Mouse (Mus musculus): ENCODE data around the gene Tm4sf5. TPM values are rescaled to one million over a fixed set of nuclear protein-coding genes. Genes with fewer than 3 reads are reported as not detected.
"Not testable (repeated sequence)": the region's sequence is repeated elsewhere in the genome, so short reads cannot be mapped to it uniquely, and the experiment has no call there.

Tm4sf5 gene
- polyA plus RNA-seq, 1 experiment: 1.2 TPM

DNA sequence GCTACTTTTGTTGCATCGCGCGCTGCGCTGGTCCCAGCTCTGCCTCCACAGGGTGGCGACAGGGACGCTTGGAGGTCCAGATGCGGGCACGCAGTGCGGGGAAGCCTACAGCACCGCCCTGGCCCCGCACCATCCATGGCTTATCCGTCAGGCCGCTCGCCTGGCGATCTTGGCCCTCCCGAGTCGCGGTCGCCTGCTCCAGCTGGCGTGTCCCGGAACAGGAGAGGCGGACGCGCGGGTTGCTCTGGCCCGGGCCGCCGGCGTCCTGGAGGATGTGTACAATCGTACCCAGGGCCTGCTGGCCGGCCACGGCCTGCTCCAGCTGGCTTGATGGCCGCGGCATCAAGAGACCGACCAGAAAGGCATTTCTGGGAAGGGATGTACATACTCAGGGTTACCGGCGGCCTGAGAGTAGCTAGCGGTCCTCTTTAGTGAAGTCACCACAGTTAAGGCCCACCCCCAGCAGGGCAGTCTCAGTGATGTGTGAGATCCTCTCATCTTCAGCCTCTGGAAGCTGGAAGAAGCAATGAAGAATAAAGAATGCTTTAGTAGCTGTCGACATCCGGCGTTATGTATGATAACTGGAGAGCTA, 15.2 kb downstream of the Tm4sf5 start:
- TF ChIP-seq POLR2A (IDR thresholded peaks at IDR 0.05; ENCODE audit: control insufficient read depth, low read depth, low read length) (no peak), CTCF (IDR thresholded peaks at IDR 0.05; ENCODE audit: control insufficient read depth, insufficient read depth, insufficient replicate concordance, low read depth, low read length) (no peak)
- Histone ChIP-seq H3K4me3 (ENCODE audit: control insufficient read depth, low read depth, low read length) (peak overlapping the region; percentile 62), H3K27me3 (ENCODE audit: control insufficient read depth, insufficient read depth, low read length) (no peaks in the 10 kb centered on the region), H3K27ac (ENCODE audit: control insufficient read depth, insufficient read depth, low read depth, low read length) (no peak overlapping the region), H3K4me1 (ENCODE audit: control insufficient read depth, insufficient read depth, low read length) (peaks cover 10% of the 10 kb centered on the region), H3K36me3 (ENCODE audit: control insufficient read depth, insufficient read depth, low read length) (no peaks in the 10 kb centered on the region)

DNA sequence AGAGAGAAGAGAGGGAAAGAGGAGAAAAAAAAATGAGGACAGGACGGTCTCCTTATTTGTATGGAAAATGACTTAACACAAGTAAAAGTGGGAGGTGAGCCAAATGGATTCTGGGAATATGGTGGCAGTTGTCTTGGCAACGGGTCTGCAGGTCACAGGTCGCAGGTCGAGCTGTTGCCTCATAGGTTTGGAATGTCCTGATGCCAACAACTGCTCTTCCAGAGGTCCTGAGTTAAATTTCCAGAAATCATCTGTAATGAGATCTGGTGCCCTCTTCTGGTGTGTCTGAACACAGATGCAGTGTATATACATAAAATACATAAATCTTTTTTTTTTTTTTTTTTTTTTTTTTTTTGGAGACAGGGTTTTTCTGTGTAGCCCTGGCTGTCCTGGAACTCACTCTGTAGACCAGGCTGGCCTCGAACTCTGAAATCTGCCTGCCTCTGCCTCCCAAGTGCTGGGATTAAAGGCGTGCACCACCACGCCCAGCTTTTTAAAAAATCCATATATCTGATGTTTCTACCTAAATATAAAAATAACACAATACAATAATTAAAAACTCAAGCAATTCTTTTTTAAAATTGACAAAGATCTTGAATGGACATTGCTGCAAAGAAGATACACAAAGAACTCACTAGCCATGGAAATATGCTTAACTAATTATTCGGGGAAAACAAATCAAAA, 18.4 kb downstream of the Tm4sf5 start:
- H3K4me1 ChIP-seq (ENCODE audit: control insufficient read depth, insufficient read depth, low read length): peaks cover 10% of the 10 kb centered on the region
- H3K36me3 ChIP-seq (ENCODE audit: control insufficient read depth, insufficient read depth, low read length); H3K4me3 ChIP-seq (ENCODE audit: control insufficient read depth, low read depth, low read length): not testable (repeated sequence)

DNA sequence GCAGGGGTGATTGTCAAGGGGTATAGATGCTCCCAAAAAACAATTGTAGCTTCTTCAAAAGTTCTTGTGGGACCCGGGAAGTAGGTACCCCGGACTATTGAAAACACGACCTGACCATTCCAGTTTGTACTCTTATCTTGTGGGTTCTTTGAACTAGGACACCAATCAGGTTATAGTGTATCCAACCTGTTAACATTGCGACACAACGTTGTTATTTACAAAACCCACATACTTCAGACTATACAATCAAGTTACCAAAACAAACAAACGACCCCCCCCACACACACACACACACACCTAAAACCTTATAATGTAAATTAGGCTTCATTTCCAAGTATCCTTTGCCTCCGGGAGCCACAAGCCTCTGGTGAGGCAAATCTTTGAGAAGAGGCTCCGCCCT, 19.7 kb downstream of the Tm4sf5 start:
- no peak for TF ChIP-seq CTCF (IDR thresholded peaks at IDR 0.05; ENCODE audit: control insufficient read depth, insufficient read depth, insufficient replicate concordance, low read depth, low read length)
- TF ChIP-seq POLR2A (IDR thresholded peaks at IDR 0.05; ENCODE audit: control insufficient read depth, low read depth, low read length): no peak
- H3K36me3 ChIP-seq (ENCODE audit: control insufficient read depth, insufficient read depth, low read length): no peaks in the 10 kb centered on the region
- no peak overlapping the region for H3K27ac ChIP-seq (ENCODE audit: control insufficient read depth, insufficient read depth, low read depth, low read length)
- peak overlapping the region; percentile 91 for H3K4me3 ChIP-seq (ENCODE audit: control insufficient read depth, low read depth, low read length)
- no peaks in the 10 kb centered on the region for H3K27me3 ChIP-seq (ENCODE audit: control insufficient read depth, insufficient read depth, low read length)
- H3K4me1 ChIP-seq (ENCODE audit: control insufficient read depth, insufficient read depth, low read length): peaks cover 9% of the 10 kb centered on the region

More for the DNA sequence above, 18.4 kb downstream of the Tm4sf5 start:
- not testable (repeated sequence) for H3K27me3 ChIP-seq (ENCODE audit: control insufficient read depth, insufficient read depth, low read length); H3K27ac ChIP-seq (ENCODE audit: control insufficient read depth, insufficient read depth, low read depth, low read length)

DNA sequence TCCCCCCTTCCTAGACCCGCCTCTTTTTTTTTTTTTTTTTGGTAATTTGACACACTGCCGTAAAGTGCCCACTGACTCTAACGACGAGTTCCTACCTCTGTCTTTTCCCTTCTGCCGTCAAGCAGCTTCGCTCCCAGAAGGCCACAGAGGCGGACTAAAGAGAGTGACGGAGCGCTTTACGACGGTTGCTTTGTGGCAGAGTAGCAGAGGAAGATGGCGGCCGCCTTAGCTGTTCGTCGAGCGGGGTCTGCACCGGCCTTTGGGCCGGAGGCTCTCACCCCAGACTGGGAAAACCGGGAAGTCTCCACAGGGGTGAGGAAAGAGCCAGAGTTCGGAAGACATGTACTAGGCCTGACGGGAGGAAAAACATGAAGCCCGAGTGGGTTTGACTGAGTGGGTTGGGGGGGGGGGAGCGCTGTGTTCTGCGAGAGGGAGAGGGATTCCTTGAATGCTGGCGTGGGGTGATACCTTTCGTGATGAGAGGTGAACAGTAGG, 20.2 kb downstream of the Tm4sf5 start, which contains the start of gene Psmb6:
Gene Psmb6, plus strand, starts transcription at position 184 of the 495 bp plus-strand sequence.
- Histone ChIP-seq H3K4me1 (ENCODE audit: control insufficient read depth, insufficient read depth, low read length) (peaks cover 7% of the 10 kb centered on the region), H3K27ac (ENCODE audit: control insufficient read depth, insufficient read depth, low read depth, low read length) (peak within 1 kb of the TSS; percentile 68; the same call in 1 of the 2 replicates), H3K36me3 (ENCODE audit: control insufficient read depth, insufficient read depth, low read length) (no peaks in the 10 kb centered on the region), H3K27me3 (ENCODE audit: control insufficient read depth, insufficient read depth, low read length) (no peaks in the 10 kb centered on the region), H3K4me3 (ENCODE audit: control insufficient read depth, low read depth, low read length) (peak within 1 kb of the TSS; percentile 91)
- TF ChIP-seq CTCF (IDR thresholded peaks at IDR 0.05; ENCODE audit: control insufficient read depth, insufficient read depth, insufficient replicate concordance, low read depth, low read length) (no peak), POLR2A (IDR thresholded peaks at IDR 0.05; ENCODE audit: control insufficient read depth, low read depth, low read length) (peak; percentile 86)

DNA sequence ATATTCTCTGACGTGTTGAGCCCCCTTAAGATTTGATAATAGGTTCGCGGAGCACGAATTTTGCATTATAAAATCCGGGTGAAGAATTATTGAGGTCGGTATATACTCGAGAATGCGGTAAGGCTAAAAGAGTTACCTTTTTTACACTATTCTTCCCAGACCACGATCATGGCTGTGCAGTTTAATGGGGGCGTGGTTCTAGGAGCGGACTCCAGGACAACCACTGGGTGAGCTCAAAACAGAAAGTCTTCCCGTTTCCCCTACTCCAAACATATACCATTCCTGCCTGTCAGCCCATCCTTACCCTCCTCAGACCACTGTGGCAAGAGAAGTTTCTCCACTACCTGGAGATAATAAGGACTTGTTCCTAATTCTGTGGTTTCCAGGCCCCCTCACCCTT, 20.7 kb downstream of the Tm4sf5 start:
- H3K4me1 ChIP-seq (ENCODE audit: control insufficient read depth, insufficient read depth, low read length): 0 out of 2 replicates have a peak, but pooled peaks cover 2% of the 10 kb centered on the region
- no peak overlapping the region for H3K27ac ChIP-seq (ENCODE audit: control insufficient read depth, insufficient read depth, low read depth, low read length)
- no peak for TF ChIP-seq CTCF (IDR thresholded peaks at IDR 0.05; ENCODE audit: control insufficient read depth, insufficient read depth, insufficient replicate concordance, low read depth, low read length)
- TF ChIP-seq POLR2A (IDR thresholded peaks at IDR 0.05; ENCODE audit: control insufficient read depth, low read depth, low read length): no peak
- H3K27me3 ChIP-seq (ENCODE audit: control insufficient read depth, insufficient read depth, low read length): no peaks in the 10 kb centered on the region
- no peaks in the 10 kb centered on the region for H3K36me3 ChIP-seq (ENCODE audit: control insufficient read depth, insufficient read depth, low read length)
- H3K4me3 ChIP-seq (ENCODE audit: control insufficient read depth, low read depth, low read length): peak overlapping the region; percentile 91

DNA sequence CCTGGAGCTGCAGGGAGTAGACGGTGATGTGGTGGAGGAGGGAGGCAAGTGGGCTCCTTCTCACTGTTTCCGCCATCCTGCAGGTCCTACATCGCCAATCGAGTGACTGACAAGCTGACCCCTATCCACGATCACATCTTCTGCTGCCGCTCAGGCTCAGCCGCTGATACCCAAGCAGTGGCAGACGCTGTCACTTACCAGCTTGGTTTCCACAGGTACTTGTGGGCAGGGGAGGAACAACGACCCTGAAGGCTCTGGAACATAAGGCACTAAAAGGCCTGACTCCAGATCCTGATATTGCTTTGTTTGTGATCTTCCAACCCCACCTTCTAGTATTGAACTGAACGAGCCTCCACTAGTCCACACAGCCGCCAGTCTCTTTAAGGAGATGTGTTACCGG, 21.2 kb downstream of the Tm4sf5 start:
- H3K4me3 ChIP-seq (ENCODE audit: control insufficient read depth, low read depth, low read length): peak overlapping the region; percentile 91
- no peaks in the 10 kb centered on the region for H3K36me3 ChIP-seq (ENCODE audit: control insufficient read depth, insufficient read depth, low read length)
- H3K27ac ChIP-seq (ENCODE audit: control insufficient read depth, insufficient read depth, low read depth, low read length): no peak overlapping the region
- TF ChIP-seq POLR2A (IDR thresholded peaks at IDR 0.05; ENCODE audit: control insufficient read depth, low read depth, low read length) (no peak), CTCF (IDR thresholded peaks at IDR 0.05; ENCODE audit: control insufficient read depth, insufficient read depth, insufficient replicate concordance, low read depth, low read length) (no peak)
- H3K4me1 ChIP-seq (ENCODE audit: control insufficient read depth, insufficient read depth, low read length): 0 out of 2 replicates have a peak, but pooled peaks cover 2% of the 10 kb centered on the region
- no peaks in the 10 kb centered on the region for H3K27me3 ChIP-seq (ENCODE audit: control insufficient read depth, insufficient read depth, low read length)

DNA sequence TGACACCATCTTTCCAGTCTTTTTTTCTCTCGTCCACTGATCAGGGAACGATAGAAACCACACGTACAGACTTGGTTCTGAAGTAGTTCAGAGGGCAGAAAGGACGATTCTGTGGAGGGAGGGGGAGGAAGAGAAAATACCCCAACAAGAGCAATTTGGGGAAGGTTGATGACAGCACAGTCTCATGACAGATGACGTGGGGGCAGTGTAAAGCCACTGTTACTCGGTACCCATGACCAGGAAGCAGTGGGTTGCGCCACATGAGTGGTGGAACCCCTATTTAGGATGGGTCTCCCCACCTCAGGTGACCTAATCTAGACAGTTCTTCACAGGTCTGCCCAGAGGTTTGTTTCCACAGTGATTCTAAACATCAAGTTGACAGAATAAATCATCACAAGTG, 23.6 kb downstream of the Tm4sf5 start:
- no peaks in the 10 kb centered on the region for H3K4me1 ChIP-seq (ENCODE audit: control insufficient read depth, insufficient read depth, low read length)
- H3K27ac ChIP-seq (ENCODE audit: control insufficient read depth, insufficient read depth, low read depth, low read length): no peak overlapping the region
- H3K27me3 ChIP-seq (ENCODE audit: control insufficient read depth, insufficient read depth, low read length): no peaks in the 10 kb centered on the region
- no peak overlapping the region for H3K4me3 ChIP-seq (ENCODE audit: control insufficient read depth, low read depth, low read length)
- no peak for TF ChIP-seq POLR2A (IDR thresholded peaks at IDR 0.05; ENCODE audit: control insufficient read depth, low read depth, low read length)
- TF ChIP-seq CTCF (IDR thresholded peaks at IDR 0.05; ENCODE audit: control insufficient read depth, insufficient read depth, insufficient replicate concordance, low read depth, low read length): no peak
- no peaks in the 10 kb centered on the region for H3K36me3 ChIP-seq (ENCODE audit: control insufficient read depth, insufficient read depth, low read length)

DNA sequence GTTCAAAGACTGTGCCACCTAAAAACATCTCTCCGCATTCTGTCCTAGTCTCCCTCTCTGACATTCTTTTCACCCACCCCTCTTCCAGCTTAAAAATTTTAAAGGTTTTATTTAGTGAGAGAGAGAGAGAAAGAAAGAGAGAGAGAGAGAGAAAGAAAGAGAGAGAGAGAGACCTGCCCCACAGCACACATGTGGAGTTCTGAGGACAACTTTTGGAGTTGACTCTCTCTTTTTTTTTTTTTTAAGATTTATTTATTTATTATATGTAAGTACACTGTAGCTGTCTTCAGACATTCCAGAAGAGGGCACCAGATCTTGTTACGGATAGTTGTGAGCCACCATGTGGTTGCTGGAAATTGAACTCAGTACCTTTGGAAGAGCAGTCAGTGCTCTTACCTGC, 26.0 kb downstream of the Tm4sf5 start:
- not testable (repeated sequence) for H3K4me1 ChIP-seq (ENCODE audit: control insufficient read depth, insufficient read depth, low read length); H3K27me3 ChIP-seq (ENCODE audit: control insufficient read depth, insufficient read depth, low read length); H3K36me3 ChIP-seq (ENCODE audit: control insufficient read depth, insufficient read depth, low read length); H3K27ac ChIP-seq (ENCODE audit: control insufficient read depth, insufficient read depth, low read depth, low read length); H3K4me3 ChIP-seq (ENCODE audit: control insufficient read depth, low read depth, low read length)
